Mouse (Mus musculus) left cerebral cortex, postnatal 14 days (tissue): Measurements from ENCODE around the gene Phex. TPM values are rescaled to one million over a fixed set of nuclear protein-coding genes. Genes with fewer than 3 reads are reported as not detected.

Experiments used
- DNase-seq, 2 experiments: peaks; one replicate each; pipeline ENCODE4 v3.0.0; 2021 to 2022; ENCODE audit warnings: low spot score in 2 of 2, mixed read lengths in 1 of 2
- intact Hi-C: fragments of 180-260 bp; cut with DNase I; formaldehyde crosslinking; loops from one replicate; pipeline ENCODE4 v1.15.1; 2025
- long read RNA-seq, 2 experiments: library from polyadenylated mRNA; stranded (forward); transcript quantifications; one replicate each; pipeline ENCODE4 v2.0.0; 2021
- total RNA-seq, 2 experiments: library from RNA; stranded (reverse); gene quantifications; 2 replicates each; pipeline ENCODE4 v1.2.3; 2021

Phex gene
- under 1 TPM; 0.35 to 0.36 TPM for total RNA-seq
- long read RNA-seq, experiment 1, partial matches to known transcripts = 0 of 3 reads
- long read RNA-seq, experiment 1, other reads (novel, unspliced or antisense) = 3 of 3 reads
- long read RNA-seq, experiment 2, partial matches to known transcripts = 0 of 5 reads
- long read RNA-seq, experiment 2, other reads (novel, unspliced or antisense) = 5 of 5 reads

DNA sequence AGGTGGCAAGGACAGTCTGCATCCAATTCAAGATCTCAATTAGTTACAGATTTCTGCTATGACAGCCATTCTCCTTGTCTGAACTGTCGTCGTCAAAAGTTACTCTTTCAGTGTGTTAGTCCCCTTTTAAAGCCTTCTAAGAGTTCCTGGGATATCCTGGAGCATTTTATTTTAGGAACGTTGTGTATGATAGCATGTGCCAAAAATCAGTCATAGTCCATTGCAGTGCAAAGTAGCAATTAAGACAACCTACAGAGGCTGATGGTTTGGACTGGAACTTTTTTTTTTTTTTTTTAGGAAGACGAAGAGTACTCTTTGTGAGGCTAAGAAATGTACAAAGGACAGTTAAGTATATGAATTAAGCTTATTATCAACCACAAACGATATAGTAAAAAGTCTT lies at the start of gene Phex:
Gene Phex (minus strand): TSS at position 101 of the 400 bp plus-strand sequence.
- DNase-seq = no peak
- intact Hi-C loops = no loop called here

DNA sequence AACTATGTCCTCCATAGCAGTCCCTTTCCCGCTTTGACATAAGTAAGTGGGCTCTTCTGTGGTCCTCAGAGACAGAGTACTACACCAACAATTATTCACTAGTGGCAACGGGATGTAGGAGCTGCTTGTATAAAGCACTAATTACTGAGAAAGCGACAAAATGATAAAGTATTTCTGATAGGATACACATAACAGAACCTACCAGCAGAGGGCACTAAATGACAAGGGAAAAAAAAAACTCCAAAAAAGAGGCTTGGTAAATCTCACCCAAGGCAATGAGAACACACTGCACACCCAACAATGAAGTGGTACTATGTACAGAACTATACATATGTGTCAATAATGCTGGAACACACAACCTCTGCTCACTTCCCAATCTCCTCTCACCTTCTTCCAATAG lies 47.6 kb upstream of the Phex start:
- DNase-seq = peak in 1 of 2 experiments; percentile 18
- intact Hi-C loops = loop anchor here (10.0 kb wide), 1 partner anchor 182 kb away; no protein-coding TSS in a partner anchor

DNA sequence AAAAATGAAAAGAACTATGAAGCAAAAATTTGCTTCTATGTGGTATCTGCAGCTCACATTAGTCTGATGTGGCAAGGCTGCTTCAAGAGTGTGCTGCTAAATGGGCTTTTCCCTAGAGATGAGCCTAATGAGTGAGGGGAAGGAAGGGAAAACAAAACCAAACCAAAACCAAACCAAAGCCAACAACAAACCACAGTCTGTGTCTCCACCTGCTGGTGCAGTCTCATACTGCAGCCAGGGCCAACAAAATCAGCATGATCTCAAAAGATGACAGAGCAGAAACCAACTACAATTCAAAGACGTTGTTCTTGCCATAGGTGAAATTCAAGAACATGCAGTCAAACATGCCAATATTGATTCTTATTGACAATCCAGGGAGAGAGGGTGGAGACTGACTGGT lies 39.3 kb upstream of the Phex start:
- peak; percentile 58 to 67 for DNase-seq
- intact Hi-C loops = loop anchor here (5.0 kb wide), 1 partner anchor 1812 kb away; no protein-coding TSS in a partner anchor

DNA sequence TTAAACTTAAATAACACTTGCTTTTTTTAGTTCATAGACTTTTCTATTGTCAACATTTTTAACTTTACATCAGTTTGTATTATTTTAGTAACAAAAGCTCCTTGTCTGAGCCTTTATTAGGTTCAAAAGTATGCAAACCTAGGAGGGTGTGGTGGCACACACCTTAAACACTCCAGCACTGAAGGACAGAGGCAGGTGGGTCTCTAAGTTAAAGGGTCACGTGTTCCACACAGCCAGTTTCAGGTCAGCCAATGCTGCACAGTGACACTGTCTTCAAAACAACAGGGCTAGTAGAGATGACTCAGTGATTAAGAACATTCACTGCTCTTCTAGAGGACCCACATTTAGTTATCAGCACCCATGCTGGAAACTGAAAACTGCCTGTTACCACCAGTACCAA lies 33.9 kb upstream of the Phex start:
- intact Hi-C loops = no loop called here
- no peak for DNase-seq

DNA sequence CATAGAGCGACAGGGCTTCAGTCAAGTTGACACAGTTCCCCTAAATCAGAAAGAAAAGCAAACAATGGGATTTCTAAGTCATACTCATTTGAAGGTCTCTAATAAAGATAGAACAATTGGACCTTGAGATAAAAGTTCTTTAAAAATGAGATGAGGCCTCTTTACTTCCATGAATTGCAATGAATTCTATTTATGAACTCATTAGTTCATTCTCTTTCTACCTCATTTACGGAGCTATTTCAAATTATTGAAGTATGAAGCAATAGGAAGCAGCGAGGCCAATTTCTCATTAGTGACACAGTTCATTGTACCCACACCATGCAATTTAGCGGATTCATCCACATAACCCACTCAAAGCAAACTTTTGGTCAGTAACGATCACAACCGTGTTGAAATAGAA lies 32.3 kb upstream of the Phex start:
- DNase-seq = no peak
- intact Hi-C loops = no loop called here

DNA sequence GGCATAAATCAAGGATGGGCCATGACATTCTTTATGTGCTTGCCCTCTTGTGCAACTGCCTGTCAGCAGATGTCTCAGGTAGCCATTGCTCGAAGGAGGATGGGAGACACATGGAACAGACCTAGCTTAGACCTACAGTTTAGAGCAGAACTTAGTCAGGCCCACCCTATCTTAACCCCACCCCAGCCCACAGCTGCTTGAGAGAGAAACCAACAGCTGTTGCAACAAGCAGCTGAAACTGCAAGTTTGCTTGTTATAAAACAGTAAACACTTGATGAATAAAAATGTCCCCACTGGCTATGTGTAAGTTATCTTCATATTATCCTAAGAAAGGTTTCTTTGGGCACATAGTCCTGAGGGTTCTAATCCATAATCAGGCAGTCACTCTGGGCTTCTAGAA lies 19.7 kb upstream of the Phex start:
- intact Hi-C loops = no loop called here
- no peak for DNase-seq

DNA sequence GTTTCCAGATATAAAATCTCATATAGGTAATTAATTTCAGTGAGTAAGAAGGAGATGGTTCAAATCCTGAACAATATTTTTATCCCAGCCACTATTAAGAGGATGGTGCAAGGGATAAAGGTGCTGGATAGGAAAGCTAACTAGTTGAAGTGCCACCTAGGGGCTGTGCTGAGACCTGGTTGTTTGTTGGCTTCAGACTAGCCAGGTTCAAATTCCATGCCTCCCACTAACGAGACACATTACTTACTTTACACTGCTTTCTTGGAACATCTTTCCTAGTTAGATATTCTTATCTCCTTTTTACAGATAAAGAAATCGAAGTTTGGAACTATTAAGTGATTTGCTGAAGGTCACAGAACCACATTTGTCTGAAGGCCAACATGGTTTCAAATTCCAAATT lies 4.3 kb upstream of the Phex start:
- intact Hi-C loops = no loop called here
- DNase-seq = no peak

DNA sequence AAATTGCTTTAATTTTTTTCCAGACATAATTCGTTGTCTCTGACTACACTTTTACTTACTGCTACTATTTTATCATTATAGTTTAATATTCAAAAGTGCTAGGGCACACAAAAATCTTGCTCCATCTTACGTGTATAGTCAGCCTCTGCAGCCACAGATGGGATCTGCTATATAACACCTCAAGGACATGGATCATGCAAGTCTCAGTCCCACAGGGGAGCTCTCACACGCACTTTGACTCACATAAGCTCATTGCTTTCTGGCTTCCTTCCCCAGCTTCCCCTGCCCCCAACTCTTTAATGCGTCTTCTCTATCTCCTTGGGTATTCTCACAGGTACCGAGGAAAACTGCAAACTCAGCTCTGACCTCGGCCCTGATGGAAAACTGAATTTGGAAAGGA lies 10.2 kb downstream of the Phex start:
- intact Hi-C loops = no loop called here
- DNase-seq = no peak

DNA sequence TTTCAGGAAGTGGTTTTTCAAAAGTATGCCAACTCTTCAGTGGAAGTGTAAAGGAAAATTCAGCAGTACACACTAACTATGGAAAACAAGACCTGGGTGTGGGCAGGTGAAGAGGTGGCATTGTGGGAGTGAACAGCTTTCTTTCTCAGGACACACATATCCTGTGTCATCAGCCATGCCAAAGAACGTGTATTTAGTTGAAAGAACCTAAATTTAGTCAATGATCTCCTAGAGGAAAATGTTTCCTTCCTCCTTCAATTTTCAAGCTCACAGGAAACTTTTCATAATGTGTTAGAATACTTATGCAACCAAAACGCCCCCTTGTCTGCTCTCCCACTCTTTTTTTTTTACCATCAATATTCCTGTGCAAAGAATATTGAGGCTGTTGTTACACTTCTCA lies 23.9 kb downstream of the Phex start:
- intact Hi-C loops = no loop called here
- no peak for DNase-seq

DNA sequence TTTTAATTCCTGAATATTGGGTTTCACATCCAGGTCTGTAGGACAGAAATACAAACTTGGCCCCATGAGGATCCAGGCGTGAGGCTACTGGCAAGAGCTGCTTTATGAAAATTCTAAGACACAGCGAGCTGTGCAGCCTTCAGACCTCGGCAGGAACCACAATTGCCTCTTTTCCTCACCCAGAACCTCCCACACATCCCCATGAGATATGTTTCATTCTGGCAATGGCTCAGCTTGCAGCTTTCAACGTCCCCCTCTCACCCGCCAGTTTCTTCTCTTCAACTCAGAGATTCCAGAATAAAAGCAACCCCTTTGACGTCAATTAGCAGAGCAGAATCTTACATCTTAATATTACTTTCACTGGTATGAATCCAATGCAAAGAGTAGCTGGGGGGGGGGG lies 25.0 kb downstream of the Phex start:
- intact Hi-C loops = no loop called here
- peak in 1 of 2 experiments; percentile 4 for DNase-seq

DNA sequence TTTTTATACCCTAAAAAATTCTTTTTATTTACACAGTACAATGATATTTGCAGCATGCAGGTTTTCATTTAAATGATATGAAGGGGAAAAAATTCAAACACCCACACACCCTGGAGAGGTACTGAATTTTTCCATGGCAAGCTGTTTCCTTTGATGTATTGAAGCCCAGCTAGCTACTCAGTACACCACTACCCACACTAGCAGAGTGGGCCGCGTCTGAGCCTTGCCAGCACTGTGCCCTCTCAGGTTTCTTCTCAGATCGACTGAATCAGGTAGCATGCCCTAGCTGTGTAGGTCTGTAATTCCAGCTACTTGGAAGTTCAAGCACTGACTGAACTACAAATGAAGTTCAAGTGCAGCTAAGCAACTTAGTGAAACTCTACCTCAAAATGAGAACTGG lies 26.7 kb downstream of the Phex start:
- intact Hi-C loops = no loop called here
- peak; percentile 4 to 10 for DNase-seq

DNA sequence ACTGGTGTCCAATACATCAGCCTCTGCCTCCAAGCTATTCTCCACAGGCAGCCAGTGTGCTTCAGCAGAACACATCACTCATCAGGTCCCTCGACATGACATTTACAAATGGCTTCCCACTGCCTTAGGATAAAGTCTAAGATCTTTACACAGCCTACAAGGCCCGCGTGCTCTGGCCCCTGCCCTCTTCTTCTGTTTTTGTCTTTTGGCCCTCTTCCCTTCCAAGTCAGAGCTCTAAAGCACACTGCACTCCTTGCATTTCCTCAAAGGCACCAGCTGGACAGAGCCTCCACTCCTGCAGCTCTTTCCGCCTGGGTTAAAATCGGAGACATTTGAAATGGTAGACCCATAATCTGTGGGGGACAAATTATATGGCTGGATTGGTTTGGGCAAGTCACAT lies 28.1 kb downstream of the Phex start:
- intact Hi-C loops = no loop called here
- no peak for DNase-seq

DNA sequence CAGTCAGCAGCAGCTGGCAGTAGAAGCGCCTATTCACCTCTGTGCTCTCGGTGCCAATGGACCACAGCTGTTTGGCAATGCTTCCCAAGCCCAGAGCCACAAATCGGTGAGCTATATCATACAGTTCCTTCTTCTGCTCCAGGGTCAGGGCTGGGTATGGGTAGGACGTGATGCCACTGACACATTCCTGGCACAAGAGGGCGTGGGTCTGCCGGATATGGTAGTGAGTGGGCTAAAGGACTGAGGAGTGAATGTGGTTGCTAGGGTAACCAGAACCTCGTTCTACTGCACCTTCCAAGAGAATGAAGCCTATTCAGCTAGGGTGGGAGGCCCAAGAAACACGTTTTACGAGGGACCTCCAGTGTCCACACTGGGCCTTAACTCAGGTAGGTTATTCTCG lies 36.3 kb downstream of the Phex start:
- intact Hi-C loops = no loop called here
- DNase-seq = no peak

DNA sequence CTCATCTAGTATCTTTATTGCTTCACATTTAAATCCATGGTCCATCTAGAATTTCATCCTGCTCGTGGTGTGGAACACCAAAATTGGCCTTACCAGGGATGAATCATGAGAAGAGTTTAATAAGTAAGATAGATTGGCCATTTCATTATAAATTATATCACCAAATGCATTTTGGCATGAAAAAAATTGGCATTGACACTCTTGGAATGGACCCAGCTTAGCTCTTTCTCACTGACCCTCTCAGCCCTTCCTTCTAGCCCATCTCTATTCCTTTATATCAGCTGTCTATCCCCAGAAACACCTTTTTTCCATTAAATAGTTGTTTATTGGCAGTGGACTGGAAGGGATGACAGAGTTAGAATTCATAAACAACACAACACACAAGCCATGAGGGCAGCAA lies 37.7 kb downstream of the Phex start:
- no peak for DNase-seq
- intact Hi-C loops = no loop called here

DNA sequence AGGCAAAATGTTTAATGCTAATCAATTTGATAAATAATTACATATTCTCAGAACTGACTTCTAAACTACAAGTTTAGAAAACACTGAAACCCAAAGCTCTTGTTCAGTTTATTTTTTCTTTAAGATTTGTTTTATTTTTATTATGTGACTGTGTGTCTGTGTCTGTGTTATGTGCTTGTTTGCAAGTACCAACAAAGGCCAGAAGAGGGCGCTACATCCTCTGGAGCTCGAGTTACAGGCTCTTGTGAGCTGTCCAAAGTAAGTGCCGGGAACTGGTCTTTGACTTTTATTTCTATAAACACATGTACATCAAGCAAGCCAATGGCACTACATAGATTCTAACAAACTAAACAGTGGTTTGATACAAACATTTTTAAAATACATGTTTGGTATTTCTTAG lies 41.2 kb downstream of the Phex start:
- intact Hi-C loops = no loop called here

DNA sequence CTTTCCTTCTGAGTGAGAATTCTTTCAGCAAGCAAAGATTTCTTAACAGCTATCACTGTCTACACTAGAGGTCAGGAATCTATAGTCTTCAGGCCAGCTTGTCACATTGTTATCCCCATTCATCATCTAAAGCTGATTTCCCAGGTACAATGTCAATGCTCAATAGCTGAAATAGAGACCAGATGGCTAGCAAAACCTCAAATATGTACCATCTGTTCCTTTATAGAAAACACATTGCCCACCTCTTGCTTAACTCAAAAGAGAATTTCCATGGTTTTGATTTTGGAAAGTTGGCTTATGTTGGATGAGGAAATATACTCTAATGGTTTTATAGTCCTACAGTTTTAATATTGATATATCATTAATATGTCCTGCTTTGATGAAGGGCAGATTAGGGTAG lies 45.9 kb downstream of the Phex start:
- intact Hi-C loops = no loop called here
- DNase-seq = no peak

More for the DNA sequence above, 41.2 kb downstream of the Phex start:
- no peak for DNase-seq

DNA sequence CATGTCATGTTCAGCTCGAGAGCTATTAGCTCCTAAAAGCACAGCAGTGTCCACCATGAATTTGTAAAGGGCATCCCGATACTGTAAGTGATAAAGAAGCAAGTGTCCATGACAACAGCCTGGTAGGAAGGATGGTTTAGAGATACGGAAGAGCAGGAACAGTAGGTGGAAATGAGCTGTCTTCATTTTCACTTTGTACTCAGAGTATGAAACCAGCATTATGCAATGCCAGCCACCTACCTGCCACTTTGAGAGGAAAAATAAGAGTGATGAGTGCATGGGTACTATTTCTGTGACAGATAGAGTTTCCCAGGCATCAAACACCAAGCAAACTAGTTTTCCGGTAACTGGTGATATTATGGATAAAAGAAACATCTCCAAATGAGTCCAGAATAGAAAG lies 59.6 kb downstream of the Phex start:
- no peak for DNase-seq
- intact Hi-C loops = no loop called here

DNA sequence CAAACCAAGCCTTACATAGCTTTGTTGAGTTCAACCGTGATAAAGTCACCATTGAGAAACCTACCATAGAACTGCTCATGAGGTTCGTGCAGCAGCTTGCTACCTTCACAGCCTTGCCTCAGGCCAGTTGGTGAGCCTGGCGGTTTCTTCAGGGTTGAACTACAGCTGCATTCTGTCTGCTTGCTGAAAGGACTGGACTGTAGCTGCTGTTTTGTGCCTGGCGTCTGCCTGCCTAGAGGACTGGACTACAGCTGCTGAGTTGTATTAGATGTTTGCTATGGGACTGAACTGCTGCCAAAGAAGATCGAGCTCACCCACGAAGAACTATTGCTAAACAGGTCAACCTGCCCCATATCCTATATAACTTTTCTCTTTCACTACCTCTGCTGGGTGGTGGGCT lies 68.9 kb downstream of the Phex start:
- no peak for DNase-seq
- intact Hi-C loops = no loop called here

DNA sequence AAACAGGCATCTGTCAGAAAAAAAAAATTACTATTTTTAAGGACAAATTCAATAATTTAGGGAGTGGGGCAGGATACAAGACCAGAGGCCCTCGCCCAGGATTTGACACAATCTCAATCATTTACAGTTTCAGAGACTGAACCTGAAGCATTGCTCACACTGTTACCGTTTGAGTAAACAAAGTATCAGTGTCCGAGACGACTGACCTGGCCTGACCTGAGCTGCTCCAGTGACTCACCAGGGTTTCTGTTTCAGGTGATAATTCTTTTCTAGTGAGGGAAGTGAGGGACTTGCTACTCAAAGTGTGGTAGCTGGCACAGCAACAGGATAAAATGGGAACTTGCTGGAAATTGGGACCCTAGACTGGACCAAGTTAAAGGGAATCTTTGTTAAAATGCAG lies 80.4 kb downstream of the Phex start:
- intact Hi-C loops = no loop called here
- DNase-seq = no peak

DNA sequence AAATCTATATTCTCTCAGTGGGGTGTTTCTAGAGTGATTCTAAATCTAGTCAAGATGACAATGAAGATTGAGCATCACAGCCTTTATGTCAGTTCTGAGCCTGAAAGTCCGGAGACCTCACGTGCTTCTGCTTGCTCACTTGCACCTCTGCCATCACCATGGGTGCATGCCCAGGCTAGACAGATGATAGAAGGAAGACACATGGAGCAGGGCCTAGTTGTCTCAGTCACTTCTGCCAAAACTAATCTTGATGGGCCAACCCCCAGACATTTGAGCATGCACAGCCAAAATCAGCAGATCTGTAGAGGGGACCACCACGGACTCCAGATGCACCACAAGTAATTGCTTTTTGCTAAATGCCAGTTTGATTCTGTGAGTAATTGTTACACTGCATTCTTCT lies 85.3 kb downstream of the Phex start:
- no peak for DNase-seq
- intact Hi-C loops = no loop called here

DNA sequence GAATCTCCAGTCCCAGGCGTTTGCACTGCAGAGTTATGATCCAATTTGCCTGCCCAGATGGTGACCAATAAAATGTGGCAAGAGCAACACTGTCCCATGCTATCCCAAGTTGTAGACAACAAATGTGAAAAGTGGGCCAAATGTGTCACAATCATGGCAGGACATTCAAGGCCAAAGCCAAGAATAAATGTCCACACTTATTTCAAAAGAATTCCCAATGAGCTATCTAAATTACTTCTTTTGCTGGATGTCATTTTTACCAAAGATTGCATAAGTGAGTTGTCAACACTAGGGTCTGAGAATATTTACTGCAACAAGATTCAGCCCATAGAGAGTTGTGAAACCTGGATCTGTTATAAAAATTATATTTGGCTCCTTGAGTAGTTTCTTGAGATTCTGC lies 86.7 kb downstream of the Phex start:
- DNase-seq = no peak
- intact Hi-C loops = no loop called here

DNA sequence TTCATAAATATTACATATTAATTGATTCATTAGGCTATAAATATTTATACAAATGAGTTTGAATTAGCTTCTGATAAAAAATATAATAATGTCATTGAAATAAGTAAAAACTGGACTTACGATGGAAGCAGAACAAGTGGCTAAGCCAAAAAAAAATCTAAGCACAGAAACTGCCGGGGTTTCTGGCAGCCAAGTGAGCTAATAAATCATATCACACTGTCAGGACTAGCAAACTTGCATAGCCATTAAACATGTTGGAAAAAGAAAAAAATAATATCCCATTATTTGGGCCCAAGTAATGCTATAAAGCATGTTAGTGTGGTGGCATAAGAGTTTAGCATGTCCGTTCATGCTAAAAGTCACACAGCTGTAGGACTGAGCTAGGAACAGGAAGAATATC lies 87.4 kb downstream of the Phex start:
- intact Hi-C loops = no loop called here
- no peak for DNase-seq
